Mouse (Mus musculus): ENCODE results near the gene Cdc26. TPM values are rescaled to one million over a fixed set of nuclear protein-coding genes. Genes with fewer than 3 reads are reported as not detected.

Gene Cdc26
- total RNA-seq (2022), result 10 to 100 TPM; 51.7 to 57.0 (median 54.6) TPM

DNA sequence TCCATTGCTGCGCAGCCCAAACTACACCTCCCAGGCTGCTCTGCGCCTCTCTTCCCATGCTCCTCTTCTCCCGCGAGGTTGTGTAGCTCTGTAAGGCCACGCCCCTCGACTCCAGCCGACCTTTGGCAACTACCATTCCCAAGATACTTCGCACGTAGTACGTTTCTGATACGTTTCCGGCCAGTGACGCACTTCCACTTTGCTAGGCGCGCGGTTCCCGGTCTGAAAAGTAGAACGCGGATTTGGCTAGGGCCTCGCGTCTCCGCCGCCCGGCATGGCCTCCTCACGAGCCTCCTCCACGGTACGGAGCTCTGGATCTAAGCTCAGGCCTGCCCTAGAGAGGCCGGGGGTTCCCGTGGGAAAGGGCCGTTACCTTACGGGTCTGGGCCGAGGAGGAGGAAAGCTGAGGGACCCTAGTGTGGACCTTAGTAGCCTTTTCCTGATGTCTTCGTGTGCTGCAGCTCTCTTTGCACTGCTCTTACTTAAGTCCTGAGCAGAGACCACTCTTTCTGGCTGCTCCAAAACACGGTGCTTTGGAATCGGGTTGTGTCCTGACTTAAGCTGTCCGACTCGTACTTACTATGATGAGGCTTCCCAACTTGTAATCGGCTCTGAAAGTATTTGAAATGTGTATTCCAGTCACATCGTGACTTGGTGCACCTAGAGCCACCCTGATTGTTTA is at the start of gene Cdc26, which contains the start of gene Prpf4:
TSS of gene Cdc26 (minus strand) at position 42 of the 682 bp plus-strand sequence.
TSS of gene Prpf4 (plus strand) at position 197 of the 682 bp plus-strand sequence.
- DNase-seq (ENCODE audit: low spot score in 2 of 2), result peak; percentile 96 to 98

DNA sequence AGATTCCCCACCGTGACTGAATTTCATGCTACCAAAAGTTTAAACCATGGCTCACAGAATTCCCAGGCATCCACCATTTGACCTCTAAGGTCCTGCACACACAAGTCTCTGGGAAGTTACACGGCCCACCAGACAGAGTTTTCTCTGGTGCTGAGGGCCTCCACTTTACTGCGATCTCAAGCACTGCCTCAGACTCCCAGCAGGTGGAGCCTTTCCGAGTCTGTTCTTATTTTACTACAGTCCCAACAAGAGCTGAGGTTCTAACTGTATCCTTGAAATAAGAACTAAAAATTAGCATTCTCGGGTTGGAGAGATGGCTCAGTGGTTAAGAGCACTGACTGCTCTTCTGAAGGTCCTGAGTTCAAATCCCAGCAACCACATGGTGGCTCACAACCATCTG is 46.6 kb upstream of the Cdc26 start:
- DNase-seq (ENCODE audit: low spot score in 2 of 2), result no peak

DNA sequence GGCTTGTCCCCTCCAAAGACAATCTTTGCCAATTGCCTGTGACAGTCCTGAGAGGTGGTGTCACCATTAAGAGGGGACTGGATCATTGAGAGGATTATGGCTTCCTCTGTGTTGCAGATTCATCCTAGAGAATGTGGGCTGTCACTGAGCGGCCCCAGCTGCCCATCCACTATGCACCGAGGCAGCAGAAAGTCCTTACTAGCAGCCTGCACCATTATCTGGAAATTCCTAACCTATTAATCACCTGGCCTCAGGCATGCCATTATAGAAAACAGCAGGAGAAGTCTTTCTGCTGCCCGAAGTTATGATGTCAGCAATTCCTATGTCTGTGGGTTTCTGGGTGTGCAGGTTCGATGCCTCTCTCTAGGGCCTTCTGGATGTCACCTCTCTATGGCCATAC is 32.5 kb upstream of the Cdc26 start:
- DNase-seq (ENCODE audit: low spot score in 2 of 2), result no peak

DNA sequence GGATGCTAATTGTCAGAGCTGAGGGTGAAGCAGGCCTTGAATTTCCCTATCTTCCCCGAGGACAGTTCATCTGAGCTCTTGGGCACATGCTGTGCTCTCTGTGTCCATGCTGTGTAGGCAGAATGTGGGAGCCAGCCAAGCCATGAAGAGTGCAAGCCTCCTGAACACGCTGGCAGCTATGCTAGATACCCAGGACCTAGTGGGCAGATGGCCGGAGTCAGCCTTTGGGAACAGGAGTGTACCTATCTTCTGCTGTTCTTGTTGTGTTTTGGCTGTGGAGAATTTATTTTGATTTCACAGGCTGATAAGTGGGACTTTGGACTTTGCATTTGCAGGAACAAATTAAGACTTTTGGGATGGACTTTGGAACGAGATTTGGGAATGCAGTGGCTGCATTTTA is 32.1 kb upstream of the Cdc26 start:
- DNase-seq (ENCODE audit: low spot score in 2 of 2), result no peak

DNA sequence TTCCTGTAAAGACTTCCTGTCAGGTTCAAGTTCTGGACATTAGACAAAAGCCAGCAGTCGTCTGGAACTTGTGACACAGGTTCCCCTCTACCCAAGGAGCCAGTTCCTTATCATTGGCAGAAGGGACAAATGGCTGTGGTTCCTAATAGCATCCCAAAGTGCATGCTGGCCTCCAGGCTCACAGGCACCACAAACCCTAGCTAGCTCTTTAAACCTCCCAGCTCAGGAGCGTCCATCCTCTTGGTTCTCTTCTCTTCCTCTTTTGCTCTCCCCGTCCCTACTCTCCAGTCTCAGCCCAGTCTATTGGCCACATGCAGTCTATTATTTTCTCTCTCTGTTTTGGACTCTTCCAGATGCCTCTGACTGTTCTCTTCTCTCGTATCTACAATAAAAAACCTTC is 31.4 kb upstream of the Cdc26 start:
- no peak for DNase-seq (ENCODE audit: low spot score in 2 of 2)

DNA sequence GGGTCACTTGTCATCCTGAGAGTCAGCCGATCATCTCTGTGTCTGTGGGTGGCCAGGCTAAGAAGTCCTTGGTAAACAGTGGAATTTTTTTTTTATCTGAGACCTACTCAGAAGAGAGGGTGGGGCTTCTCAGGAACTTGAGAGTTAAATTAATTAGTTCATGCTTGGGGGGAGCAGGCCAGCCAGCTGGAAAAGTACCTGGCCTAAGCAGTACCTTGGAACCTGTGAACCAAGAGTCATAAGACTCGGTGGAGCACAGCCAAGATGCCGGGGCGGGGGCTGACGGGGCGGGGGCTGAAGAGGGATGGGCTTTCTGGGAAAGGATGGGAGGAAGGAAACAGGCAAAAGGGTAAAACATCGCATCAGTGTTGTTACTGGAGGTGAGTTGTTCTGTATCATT is 29.4 kb upstream of the Cdc26 start:
- DNase-seq (ENCODE audit: low spot score in 2 of 2), result no peak

DNA sequence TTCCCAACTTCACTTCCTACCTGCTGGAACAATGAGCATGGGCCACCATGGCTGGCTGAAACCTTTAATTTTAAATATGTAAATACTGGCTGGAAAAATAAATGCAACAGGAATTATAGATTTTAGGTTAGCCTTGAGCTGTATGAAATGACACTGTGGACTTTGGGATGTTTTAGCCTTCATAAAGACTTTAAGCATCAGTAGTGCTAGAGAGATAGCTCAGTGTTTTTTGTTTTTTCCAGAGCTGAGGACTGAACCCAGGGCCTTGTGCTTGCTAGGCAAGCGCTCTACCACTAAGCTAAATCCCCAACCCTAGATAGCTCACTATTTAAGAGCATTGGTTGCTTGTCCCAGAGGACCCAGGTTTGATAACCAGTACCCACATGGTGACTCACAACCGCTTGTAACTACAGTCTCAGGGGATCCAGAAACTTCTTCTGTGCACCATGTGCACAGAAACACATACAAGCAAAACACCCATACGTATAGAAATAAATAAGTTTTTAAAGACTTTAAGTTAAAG is 28.9 kb upstream of the Cdc26 start:
- no peak for DNase-seq (ENCODE audit: low spot score in 2 of 2)

DNA sequence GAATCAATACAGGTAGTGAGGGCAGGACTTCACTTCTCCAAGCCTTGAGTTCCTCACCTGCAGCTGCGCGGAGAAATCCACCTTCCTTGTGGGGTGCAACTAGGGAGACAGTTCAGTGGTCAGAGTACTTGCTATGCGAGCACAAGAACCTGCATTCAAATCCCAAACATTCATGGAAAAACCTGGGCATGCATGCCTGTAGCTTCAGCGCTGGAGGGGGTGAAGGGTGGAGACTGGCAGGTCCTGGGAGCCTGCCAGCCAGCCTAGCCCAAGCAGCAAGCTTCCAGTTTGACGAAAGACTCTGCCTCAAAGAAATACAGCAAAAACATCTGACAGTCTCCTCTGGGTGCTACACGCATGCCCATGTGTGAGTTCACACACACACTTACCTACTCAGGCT is 26.6 kb upstream of the Cdc26 start, which contains the start of gene Rnf183:
TSS of gene Rnf183 (minus strand) at position 172 of the 400 bp plus-strand sequence.
- no peak for DNase-seq (ENCODE audit: low spot score in 2 of 2)

DNA sequence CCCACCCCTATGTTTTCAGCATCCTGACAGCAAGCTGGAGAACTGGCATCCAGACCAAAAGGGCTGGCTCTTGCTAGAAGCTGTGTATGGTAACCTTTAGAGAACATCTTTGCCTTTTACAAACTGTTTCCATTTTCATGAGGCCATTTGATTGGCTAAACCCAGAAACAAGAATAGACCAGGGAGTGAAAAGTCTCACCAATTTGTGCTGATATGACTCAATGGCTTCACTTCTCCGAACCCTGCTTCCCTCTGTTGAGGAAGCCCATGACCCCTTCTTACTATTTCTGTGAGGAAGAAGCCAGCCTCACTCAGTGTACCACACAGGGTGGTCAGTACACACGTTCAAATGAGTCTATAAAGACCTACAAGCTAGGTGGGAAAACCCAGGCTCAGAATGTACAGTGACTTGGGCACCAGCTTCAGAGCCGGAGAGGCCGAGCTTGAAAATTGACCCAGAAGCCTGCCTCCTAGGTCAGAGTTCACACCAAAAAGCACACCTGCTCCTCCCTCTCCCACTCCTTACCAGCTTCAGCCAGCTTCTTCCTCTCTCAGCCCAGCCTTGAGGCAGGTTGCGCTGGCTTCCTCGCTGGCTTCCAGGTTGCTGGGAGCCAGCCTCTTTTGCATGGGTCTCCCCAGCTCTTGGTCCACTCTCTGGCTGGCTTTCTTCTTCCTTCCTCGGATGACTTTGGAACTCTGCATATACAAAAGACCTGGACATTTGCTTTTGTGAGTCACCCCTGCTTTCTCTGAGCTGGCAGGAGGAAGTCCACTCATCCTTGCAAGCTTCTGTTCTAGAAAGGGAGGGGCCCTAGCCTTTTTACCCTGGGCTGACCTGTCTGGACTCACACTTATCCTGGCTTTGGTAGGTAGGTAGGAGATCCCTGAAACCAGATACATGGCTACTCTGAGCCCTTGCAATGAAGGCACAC is 25.8 kb upstream of the Cdc26 start:
- DNase-seq (ENCODE audit: low spot score in 2 of 2), result no peak

DNA sequence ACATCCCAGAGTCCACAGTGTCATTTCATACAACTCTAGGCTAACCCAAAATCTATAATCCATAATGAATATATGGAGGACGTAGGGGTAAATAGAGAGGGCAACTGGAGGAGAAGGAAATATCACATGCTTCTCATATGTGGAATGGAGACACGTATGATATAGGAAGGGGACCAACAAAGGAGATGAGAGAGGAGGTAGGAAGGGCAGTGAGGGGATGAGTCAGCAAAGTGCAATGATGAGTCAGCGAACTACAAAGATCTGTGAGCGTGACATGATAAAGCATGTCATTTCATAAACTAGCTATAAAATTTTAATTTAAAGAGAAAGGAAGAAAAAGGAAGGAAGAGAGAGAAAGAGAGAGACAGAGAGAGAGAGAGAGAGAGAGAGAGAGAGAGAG is 23.1 kb upstream of the Cdc26 start:
- DNase-seq (ENCODE audit: low spot score in 2 of 2), result no peak

DNA sequence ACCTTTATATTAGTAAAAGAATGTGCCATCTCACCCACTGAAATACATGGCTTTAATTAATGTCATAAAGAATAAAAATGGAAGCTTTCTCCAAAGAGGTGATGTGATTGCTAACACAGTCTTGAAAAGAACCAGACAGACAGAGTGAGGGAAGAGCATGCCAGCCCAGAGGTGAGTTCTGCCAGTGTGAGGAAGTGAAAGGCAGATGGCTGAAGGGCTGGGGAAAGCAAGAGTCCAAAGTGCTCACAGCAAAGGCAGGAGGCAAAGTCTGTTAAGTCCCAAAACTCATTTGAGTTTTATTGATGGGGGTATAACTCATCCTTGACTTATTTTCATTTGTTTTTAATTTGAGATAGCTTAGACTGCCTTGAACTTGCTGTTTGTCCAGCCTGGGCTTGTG is 22.2 kb upstream of the Cdc26 start:
- DNase-seq (ENCODE audit: low spot score in 2 of 2), result no peak

DNA sequence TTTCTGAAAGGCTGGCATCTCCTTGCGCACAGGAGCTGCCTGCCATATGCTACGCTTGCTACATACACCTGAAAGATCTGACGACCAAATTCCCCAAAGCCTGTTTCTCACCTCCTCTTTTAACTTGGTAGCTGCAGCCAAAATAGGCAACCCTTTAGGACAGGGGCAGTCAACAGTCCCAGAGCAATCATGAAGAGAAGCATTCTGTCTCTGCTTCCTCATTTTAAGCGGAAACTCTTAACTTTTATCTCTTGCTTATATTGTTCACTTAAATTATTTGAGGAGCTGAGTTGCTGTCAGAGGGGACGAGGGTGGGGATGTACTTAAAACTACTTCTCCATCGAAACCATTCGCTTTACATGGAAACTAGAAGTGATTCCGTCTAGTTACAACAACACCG is 21.2 kb upstream of the Cdc26 start:
- DNase-seq (ENCODE audit: low spot score in 2 of 2), result no peak

DNA sequence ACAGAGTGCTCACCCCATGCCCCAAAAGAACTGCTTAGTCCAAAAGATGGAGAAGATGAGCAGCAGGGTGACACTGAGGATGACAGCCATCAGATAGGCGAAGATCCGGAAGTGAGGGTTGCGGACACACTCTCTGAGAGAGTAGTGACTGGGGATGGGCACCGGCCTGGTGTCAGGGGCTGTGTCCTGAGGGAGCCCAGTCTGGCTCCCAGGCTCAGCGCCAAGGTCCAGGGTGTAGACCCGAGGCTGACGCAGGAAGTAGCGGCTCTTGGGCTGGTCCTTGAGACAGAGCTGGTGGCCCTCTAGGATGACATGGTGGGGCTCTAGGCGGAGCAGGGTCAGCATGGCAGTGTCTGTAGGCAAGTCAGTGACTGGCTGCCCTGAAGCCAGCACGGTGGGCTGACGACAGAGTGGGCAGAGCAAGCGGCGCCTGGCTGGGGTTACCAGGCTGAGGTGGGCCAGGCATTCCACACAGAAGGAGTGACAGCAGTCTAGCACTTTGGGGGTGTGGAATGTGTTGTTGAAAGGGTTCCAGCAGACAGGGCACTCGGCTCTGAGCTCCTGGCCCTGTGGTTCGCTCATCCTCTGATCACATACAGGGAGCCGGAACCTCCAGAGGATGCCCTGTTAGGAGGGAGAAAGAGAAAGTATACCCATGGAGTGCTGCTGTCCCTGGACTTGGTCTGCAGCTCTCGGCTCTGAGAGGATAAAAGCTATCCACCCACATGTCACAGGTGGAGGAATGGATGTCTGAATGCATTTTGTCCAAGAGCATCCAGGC is 19.7 kb upstream of the Cdc26 start:
- DNase-seq (ENCODE audit: low spot score in 2 of 2), result no peak

DNA sequence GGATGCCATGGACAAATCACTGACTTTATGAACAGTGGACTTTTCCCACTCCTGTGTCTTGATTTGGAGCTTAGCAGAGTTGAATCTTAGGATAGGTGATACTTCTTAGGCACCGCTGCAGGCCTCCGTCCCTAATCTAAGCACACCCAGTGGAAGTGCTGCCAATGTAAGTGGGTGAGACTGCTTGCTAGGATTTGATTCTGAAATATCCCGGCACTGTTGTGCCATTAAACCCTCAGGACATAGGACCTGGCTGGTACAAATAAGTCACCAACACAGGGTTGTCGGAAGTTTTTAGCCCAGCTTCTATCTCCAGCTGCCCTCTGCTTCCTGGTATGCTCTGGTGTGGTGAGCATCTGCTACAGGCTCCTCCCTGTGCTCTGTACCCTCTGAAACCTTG is 17.4 kb upstream of the Cdc26 start:
- no peak for DNase-seq (ENCODE audit: low spot score in 2 of 2)

DNA sequence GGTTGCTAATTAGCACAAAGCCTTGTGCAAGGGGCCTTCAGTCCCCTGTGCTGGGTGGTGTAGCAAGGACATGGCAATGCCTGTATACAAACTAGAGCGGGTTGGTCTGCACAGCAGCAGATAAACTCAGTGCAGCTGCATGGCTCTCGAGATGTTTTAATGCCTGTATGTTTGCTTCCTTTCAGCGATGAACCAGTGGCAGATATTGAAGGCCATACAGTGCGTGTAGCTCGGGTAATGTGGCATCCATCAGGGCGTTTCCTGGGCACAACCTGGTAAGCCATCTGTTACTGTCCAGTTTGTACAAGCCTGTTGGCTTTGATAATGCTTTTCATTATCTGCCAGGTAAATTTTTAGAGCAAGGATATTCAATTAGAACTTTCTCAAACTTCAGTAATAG is 10.6 kb upstream of the Cdc26 start:
- no peak for DNase-seq (ENCODE audit: low spot score in 2 of 2)

DNA sequence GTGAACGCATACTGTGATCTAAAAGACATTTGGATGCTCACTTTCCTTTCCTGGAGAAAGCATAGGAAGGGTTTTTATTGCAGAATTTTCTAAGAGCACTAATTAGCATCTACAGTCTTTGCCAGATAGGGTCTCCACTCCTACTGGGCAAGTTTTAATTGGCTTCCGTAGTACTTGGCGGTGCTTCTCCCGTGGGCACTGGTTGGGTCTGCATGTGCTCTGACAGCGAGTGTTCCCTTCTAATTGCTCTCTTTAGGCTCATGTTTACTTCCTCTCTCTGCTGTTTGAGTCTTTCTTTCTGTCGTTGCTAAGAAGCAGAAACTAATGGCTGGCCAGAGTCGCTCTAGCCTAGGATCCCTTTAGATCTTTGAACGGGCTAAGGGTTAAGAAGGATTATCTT is 10.0 kb upstream of the Cdc26 start:
- no peak for DNase-seq (ENCODE audit: low spot score in 2 of 2)

DNA sequence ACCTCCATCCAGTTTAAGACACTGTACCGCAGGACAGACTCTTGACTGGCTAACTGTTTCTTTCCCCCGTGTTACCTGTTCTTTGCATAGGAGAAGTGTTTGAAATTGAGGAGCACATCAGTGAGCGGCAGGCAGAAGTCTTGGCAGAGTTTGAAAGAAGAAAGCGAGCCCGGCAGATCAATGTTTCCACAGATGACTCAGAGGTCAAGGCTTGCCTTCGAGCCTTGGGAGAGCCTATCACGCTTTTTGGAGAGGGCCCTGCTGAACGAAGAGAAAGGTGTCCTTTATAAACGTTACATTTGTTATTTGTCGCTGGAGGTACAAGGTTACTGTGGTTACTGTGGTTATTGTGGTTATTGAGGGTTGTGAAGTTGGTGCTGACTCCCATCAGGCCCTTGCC is 3.2 kb upstream of the Cdc26 start:
- DNase-seq (ENCODE audit: low spot score in 2 of 2), result no peak

DNA sequence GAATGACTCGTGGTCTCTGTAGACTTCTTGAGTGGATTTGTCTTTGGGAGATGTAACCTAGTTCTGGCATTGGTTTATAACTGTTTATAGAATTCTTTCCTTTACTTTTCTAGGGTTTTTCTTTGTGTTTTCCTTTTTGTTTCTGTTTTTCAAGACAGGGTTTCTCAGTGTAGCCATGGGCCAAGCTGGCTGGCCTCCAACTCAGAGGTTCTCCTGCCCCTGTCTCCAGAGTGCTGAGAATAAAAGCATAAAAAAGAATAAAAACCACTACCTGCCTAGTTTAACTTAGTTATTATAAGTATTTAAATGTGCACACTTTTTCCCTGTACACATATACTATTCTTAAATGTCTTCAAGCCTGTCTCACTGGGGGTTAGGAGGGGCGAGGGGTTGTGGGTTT is 1.9 kb upstream of the Cdc26 start:
- no peak for DNase-seq (ENCODE audit: low spot score in 2 of 2)

DNA sequence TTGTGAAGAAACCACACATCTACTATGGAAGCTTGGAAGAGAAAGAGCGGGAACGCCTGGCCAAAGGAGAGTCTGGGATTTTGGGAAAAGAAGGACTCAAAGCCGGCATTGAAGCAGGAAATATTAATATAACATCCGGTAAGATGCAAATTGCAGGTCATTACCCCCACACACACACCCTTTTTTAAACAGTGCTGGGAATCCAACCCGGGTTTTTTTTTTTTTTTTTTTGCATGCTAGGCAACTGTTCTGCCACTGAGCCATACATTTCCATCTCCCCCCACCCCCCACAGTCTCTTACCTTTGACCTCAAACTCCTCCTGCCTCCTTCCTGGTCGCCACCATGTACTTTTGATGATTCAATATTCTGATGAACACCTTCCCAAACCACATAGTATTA is 1.2 kb upstream of the Cdc26 start:
- DNase-seq (ENCODE audit: low spot score in 2 of 2), result no peak

DNA sequence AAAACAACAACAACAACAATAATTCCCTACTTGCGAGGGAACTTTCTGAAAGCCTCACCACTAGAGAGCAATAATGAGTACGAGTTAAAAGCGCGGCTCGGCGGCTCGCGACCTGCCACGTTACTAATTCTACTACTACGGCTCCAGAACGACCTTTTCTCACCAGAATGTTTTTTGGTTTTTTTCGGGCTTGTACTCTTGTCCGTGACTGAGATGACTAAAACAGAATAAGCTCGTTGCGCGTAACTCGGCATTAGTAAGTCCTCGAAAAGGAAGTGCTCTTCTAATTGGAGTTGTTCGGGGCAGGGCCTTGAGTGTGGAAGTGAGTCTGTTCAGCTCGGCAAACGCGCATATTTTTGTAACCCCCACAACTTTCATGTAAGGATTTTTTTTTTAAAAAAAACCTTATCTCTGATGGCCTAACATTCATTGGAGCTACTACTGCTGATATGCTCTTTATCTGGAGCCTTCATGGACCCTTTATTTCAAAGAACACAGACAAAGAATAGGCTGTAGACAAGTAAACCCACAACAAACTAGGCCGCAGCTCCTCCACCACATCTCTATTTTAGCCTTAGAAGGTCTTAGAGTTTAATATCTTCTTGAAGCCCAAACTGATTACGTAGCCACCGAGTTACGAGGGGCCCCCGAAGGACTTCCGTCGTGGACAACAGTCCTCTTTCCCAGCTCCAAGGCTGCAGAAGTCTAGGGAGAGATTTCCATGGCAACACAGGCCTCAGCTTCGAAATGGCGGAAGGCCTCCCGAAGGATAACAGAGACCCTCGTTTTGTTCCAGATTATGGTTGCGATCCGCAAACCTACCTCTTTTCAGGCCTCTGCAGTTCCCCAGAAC is 486 bp downstream of the Cdc26 start:
- no peak for DNase-seq (ENCODE audit: low spot score in 2 of 2)

DNA sequence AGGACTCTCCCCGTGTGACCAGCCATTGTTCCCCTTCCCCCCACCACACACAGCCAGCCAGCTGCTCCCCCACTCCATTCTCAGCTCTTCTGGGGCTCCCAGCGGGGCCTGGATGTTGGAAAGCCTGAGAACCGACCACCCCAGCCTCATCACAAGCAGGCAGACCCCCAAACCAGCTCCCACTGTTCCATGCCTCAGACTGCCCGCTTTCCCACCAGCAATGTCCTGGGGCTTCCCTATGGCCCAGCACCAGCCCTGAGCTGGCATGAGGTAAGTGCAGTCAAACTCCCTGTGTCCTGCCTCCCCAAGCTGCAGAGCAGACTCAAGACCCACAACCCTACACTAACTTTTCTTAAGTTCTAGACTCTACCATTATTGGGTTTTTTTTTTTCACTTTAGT is 2.3 kb downstream of the Cdc26 start:
- DNase-seq (ENCODE audit: low spot score in 2 of 2), result no peak
